Mouse (Mus musculus): ENCODE results near the gene Odf3b. TPM values are rescaled to one million over a fixed set of nuclear protein-coding genes. Genes with fewer than 3 reads are reported as not detected.

The Odf3b gene
- total RNA-seq, 2 experiments from 2014 or later = 3.2 to 4.3 TPM

DNA sequence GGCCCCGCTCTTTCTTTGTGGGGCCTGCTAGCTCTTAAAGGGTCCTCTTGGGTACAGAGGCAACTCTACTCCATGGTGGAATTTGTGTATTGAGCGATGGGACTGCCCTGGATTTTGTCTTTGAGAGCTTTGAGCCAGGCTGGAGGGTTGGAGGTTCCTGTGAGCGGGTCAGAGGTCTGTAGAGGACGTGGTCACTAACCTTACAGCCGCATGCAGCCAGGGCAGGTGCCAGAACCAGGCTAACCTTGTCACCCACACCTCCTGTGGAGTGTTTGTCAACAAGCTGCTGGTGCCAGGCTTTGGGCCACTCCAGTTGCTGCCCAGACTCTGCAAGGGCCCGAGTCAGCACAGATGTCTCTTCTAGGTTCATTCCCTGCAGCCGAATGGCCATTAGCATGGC is 3.0 kb downstream of the Odf3b start:
- DNase-seq (ENCODE audit: low spot score in 2 of 2) = no peak

DNA sequence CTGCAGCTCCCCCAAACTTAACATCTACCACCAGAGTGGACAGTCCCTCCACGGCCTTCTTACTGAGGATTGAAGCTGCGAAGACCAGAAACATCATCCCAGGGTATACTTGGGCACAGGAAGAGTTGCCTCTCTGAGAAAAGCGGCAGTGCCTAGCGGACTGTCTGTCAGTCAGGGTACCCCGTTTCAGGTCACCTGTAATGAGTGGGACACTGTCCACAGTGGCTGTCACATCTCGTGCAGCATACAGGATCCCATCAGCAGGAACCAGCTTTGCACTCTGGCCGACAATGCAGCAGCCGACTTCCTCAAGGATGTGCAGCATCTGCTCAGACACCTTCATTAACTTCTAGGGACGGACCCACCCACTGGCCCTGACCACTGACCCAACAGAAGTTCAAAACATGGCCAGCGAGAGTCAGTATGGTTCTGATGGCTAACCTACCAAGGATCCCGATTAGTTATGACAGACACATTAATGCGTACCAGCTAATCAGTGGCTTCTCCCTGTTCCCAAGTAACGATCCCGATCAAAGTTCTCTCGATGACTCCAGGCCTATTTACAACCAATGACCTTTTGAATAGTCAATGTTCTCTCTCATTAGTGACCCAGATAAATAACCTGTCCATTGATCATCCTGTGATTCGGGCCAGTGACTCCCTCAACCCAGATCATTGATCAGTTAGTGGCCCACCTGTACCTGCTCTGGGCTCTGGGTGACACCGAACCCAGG is 4.1 kb downstream of the Odf3b start:
- no peak for DNase-seq (ENCODE audit: low spot score in 2 of 2)

DNA sequence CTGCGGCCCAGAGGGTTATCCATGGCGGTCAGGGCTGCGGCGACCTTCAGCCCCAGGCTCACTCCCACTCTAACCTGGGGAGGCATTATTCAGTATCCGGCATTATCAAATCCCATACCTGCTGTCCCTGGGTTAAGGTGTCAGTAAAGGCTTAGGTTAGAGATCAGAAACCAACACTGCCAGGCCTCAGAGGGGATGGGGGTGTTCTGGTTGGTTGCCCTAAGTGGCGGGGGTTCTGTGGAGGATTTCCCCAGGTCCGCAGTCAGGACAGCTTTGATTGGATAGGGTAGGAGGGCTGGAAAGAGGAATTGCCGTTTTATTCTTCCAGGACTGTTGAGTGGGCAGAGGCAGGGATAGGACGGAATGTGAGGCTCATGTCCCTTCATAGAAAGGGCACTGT is 4.7 kb downstream of the Odf3b start:
- no peak for DNase-seq (ENCODE audit: low spot score in 2 of 2)

DNA sequence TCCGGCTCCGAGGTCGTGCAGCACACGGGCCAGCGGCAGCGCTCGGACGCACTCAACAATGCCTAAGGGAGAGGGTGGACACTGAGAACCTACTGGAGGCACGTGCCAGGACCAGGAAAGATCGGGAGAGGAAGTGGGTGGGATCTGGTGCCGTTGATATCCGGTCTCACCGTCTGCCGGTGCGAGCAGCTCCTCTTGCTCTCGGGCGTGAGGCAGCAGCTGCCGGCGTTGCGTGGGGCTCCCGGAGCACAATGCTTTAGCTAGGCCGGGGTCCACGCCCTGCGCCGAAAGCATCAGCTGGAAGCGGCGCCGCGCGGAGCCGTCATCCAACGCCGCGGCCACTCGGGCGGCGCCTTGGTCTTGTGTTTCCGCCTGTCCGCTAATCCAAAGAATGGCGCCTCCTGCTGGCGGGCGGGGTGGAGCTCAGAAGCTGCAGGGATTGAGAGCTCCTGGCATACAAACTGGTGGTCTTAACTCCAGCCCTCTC is 5.3 kb downstream of the Odf3b start, which contains the start of gene Sco2:
Sco2 (minus strand) TSS at position 85 of the 487 bp plus-strand sequence.
- DNase-seq (ENCODE audit: low spot score in 2 of 2) = peak; percentile 86 to 95

DNA sequence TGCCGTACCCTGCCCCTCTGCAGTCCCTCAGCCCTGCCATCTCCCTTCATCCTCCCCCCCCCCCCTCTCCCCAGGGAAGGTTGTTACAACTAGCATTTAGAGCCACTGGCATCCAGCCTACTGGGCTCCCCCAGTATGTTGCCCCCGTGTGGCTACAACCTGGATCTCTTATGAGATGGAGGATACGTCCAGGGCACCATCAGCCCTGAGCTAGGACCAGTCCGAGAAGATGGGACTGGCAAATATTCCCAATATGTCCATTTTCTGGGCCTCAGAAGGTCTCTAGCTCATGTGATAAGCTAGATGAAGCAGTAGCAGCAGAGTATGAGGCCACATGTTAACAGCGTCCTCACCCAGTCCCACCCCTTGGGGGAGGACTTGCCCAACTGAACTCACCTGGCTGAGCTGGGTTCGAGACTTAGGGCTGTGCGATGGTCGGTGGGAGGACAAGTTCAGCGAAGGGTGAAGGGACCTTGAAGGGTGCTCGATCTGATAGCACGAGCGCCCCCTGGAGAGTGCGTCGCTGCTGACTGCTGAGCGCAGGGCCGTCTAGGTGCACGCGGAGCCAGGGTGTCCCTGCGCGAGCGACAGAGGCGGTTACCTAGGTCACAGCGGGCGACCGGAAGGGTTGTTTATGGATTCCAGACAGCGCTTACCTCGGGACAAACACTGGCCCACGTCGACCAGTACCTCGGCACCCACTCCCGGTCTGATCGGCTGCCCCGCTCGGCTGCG is 5.9 kb downstream of the Odf3b start:
- DNase-seq (ENCODE audit: low spot score in 2 of 2) = peak; percentile 74 to 89

DNA sequence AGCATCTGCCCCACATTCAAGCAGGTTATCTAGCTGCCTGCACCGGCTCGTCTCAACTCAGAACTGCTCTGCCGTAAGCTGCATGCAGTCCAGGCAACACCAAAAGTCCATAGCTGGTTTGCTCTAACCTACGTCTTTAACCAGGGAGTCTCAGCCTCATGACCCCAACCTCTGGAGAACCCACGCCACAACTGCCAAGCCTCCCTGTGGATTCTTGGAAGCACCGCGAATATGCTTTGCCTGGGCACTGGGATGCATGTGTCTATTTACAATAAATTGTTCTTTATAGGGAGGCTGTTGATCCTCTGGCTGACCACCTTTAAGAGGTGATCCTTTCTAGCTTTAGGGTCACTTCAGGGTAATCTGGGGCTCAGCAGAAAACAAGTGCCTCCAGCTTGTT is 6.5 kb downstream of the Odf3b start:
- DNase-seq (ENCODE audit: low spot score in 2 of 2) = no peak

DNA sequence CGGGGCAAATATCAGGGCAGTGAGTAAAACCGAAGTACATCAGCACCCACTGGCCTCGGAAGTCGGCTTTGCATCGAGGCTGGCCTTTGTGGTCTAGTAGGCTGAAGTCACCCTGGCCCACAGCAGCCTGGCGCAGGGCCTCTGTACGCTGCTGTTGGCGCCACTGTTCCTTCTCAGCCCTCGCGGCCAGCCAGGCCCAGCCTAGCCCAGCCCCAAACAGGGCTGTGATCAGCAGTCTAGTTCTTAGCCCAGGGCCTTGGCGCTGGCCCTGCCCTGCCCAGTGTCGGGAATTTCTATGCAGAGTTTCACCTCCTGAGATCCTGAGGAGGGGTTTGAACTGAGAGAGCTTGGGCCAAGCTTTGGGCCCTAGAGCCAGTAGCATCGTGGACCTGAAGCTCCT is 7.0 kb downstream of the Odf3b start:
- DNase-seq (ENCODE audit: low spot score in 2 of 2) = no peak

DNA sequence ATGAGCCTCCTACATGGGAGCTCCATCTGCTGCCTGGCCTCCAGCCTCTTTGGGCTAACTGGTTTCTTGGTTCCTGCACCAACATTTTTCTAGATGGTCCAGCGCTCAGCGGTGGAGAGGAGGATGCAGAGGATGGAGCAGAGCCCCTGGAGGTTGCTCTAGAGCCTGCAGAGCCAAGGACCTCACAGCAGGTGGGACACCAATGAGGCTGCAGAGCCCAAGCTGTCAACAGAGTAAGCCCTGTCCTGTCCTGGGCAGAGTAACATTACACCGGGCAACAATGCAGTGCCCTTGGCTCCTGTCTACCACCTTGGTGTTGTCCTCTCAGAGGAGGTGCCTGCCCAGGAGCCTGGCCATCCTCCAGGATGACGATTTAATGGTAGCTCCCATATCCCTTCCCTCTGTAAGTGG is 13.9 kb downstream of the Odf3b start:
- no peak for DNase-seq (ENCODE audit: low spot score in 2 of 2)

DNA sequence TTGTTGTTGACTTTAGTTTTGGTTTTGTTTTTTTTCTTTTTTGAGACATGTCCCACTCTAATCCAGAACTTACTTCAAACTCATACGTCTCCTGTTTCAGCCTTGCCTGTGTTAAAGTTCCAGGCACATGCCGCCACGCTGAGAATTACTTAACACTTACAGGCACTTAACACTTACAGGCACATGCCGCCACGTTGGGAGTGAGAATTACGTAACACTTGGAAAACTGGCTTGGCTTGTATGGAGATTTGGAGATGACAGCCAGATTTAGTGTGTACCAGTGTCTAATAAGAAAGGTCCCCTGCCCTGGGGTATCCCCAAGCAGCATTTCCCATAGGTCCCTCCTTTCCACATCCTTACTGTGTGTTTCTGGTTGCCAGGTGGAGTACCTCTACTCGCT is 16.0 kb downstream of the Odf3b start:
- DNase-seq (ENCODE audit: low spot score in 2 of 2) = no peak

DNA sequence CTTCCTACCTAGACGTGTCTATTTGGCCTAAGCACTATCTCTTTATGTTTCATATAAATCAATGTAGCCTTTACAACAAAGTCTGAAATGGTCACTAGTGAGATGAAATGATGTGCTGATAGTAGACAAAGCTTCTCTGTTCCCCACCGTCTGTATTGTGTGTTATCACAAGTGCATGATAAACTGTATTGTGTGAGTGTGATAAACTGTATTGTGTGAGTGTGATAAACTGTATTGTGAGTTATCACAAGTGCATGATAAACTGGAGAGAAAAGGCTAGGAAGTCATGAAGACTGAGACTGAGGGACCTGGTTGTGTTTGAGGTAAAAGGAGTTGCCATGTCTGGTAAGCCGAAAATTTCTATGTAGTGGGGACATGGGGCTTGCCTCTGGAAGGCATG is 20.3 kb downstream of the Odf3b start:
- no peak for DNase-seq (ENCODE audit: low spot score in 2 of 2)

DNA sequence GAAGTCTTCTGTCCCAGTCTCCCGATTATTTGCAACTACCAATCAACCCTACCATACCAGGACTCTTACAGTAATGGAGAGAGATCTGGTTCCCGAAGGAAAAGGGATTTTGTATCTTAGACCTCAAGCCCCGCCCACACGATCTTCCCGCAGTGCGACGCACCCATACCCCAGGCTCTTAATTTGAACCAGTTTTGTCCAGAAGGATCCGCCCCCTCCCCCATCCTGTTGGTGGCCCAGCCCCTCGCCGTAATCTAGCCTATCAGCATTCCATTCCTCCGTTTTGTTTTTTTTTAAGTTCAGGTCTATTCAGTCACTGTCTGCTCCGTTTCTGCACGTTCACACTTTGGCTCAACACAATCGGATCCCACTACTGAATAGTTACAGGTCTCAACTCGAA is 22.7 kb downstream of the Odf3b start:
- peak in 1 of 2 experiments; percentile 65 for DNase-seq (ENCODE audit: low spot score in 2 of 2)

DNA sequence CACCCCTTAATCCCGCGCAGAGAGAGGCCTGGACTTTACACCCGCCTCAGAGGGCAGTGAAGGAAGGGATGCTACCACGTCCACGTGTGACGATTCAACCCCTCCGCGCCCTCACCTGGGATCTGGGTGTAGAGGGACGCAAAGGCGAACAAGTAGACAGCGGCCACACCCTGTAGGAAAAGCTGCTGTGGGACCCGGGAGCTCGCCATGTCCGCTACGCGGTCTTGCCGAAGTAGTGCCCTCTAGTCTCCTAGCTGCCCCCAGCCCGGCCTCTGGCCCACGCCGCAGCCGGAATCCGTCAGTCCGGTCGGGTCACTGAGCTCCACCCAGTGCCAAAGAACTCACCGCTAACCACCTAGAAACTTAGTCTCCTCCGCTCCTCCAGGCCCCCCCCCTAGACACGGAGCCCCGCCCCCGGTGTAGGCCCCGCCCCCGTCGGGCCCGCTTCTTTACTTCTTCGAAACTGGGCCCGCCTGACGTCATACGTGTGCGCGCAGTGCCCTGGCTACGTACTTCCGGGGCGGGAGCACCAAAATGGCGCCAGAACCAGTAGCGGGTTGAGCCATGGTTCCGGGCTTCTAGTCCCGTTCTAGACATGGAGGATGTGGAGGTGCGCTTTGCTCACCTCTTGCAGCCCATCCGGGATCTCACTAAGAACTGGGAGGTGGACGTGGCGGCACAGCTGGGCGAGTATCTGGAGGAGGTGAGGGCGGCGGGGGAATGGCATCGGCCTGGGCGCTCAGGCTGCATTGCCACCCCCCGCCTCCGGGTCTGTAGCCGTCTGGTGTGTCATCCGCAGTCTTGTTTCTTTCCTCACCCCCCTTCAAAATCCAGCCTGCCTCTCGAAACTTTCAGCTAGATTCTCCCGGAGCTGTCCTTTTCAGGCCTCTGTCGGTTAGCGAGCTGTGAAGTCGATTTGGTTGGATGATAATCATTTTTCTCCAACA is 23.6 kb downstream of the Odf3b start, which contains the start of the genes Lmf2 and Ncaph2:
Lmf2 (minus strand) TSS at position 419 of the 947 bp plus-strand sequence.
Ncaph2 (plus strand) TSS at position 479 of the 947 bp plus-strand sequence.
- DNase-seq (ENCODE audit: low spot score in 2 of 2) = peak; percentile 91 to 97

DNA sequence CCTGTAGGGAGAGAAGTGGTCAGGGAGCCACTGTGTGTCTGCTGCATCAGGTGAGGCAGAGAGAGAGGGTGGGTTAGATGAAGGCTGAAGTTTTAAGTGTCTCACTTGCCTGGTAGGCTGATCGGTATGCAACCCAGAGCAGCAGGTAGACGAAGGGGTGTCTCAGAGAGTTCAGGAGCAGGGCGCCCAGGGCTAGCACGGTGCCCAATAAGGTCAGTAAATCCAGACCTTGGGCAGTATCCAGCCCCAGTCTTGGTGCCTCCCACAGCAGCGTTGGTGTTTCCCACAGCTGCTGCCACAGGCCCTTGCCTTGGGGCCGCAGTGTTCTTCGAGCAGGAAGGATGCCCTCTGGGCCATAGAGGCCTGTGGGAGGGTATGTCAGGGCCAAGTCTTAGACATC is 24.6 kb downstream of the Odf3b start:
- DNase-seq (ENCODE audit: low spot score in 2 of 2) = no peak

DNA sequence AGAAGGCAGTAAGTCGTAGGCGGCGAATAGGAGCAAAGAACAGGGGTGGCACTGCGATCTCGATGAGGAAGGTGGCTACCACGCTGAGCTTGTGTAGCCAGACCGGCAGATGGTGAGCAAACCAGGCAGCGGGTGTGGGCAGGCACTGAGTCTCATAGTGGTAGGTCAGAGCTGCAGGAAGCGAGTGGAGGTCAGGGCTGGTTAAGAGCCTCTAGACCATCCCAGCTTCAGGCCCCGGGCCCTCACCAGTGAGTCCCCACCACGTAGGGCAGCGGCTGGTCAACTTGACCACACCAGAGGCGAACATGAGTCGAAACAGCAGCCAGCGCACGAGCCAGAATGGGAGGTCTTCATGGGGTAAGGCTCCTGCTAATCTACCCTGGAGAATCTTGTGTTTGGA is 25.2 kb downstream of the Odf3b start:
- no peak for DNase-seq (ENCODE audit: low spot score in 2 of 2)

DNA sequence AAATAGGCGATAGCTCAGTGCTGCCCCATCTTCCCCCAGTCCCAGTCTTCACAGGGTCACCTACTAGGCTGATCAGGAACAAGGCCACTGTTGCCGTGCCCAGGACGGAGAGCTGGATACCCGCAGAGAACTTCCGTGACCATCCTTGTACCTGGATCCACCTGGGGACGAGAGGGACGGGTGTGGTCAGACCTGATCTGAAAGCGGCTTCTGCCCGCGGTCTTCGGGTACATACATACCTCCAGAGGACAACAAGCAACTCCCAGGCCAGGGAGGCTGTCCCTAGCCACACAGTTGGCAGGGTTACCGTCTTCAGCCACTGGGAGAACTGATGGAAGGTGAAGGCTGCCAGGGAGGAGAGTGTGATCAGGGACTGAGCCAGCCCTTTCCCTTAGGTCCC is 26.3 kb downstream of the Odf3b start:
- no peak for DNase-seq (ENCODE audit: low spot score in 2 of 2)

DNA sequence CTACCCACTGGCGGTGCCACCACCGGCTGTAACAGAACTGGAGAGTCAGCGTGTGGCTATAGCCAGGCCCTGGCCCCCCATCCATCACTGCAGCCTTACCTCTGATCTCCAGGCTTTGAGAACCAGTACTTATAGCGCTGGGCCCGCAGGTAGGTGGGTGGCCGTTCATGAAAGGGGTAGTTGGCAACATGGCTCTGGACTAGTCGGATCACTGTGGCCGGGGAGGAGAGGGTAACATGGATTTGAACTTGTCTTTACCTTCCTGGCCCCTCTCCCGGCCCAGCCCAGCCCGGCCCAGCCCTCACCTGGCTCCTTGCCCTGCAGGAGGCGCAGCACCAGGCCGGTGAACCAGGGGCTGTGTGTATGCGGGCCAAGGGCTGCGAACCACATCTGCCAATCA is 27.0 kb downstream of the Odf3b start:
- no peak for DNase-seq (ENCODE audit: low spot score in 2 of 2)

DNA sequence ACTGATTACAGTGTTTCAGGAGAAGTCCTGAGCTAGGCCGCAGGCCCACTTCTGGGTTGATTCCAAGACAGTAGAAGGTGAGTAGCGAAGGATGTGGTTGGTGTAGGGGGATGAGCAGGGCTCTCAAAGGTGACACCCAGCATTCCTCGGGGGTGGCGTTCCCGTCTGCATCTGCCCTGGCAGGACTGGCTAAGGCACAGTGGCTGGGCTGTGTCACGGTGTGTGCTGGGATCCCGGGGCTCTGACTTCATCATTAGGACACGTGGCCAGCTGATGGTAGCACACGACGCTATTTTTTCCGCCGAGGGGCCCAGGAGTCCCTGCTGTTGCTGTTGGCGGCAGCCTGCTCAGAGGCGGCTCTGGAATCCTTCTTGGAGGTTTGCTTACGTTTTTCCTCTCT is 27.8 kb downstream of the Odf3b start:
- DNase-seq (ENCODE audit: low spot score in 2 of 2) = no peak

DNA sequence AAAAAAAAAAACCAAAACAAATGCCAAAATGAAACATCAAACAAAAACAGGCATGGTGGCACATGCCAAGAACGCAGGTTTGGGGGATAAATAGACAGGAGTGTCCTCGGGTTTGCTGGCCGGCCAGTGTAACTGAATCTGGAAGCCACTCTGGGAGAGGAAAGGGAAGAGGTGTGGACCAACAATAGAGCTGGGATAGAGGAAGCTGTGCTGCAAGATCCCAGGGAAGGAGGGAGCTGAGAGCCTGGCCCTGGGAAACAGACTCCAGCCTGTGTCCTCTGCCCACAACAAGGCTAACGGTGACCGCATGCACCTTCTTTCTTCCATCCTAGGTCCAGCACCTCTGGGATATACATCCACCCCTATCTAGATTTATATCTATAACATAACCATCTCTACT is 28.6 kb downstream of the Odf3b start:
- no peak for DNase-seq (ENCODE audit: low spot score in 2 of 2)

DNA sequence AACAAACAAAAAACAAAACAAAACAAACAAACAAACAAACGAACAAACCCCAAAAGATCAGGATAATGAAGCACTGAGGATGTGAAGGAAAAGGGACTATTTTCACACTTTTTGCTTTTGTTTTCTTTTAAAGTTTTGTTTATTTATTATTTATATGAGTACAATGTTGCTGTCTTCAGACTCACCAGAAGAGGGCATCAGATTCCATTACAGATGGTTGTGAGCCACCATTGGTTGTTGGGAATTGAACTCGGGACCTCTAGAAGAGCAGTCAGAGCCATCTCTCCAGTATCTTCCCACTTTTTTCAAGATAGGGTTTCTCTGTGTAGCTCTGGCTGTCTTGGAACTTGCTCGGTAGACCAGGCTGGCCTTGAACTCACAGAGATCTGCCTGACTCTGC is 35.8 kb downstream of the Odf3b start:
- DNase-seq (ENCODE audit: low spot score in 2 of 2) = no peak

DNA sequence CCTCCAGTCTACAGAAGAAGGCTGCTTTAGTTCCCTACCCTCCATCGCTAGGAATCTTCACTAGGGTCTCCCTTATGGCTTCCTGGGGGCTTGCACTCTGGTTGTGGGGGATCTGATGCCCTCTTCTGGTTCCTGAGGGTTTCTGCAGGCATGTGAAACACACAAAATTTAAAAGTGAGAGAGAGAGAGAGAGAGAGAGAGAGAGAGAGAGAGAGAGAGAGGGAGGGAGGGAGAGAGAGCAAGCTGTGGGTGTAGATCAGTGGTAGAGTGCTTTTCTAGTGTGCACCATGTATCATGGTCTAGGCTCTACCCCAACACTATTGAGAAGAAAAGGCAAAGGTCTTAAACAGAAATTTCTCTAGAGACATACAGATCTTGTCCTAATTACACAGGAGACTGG is 37.4 kb downstream of the Odf3b start:
- no peak for DNase-seq (ENCODE audit: low spot score in 2 of 2)

DNA sequence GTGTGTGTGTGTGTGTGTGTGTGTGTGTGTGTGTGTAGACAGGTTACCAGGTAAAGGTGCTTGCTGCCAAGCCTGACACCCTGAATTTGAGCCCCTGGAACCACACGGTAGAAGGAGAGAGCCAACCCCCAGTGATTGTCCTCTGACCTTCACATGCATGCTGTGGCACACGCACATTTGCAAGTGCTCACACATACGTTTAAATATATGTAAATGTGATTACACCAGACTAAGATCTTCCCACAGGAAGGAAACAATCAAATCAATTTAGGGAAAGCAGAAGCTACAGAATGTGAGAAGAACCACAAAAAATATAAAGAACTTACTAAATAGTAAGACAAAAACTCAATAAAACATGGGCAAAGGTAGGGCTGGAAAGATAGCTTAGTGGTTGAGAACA is 38.9 kb downstream of the Odf3b start:
- no peak for DNase-seq (ENCODE audit: low spot score in 2 of 2)

Measured in layer of hippocampus, adult 18-20 months (tissue).